Mouse (Mus musculus) myocyte (in vitro differentiated cells): ENCODE measurements at regions not wholly inside any gene's neighbourhood (a gene's known extent, or its start where the extent isn't known, plus 50 kb on each side); places are given as distances from the start of the nearest gene placed in this dataset.

ENCODE experiments used
- H3K27me3 ChIP-seq: one replicate; pipeline ENCODE4 v1.6.1; 2011; ENCODE audit not compliant: control insufficient read depth, insufficient read depth, insufficient read length
- H3K36me3 ChIP-seq: one replicate; pipeline ENCODE4 v1.6.1; 2011; ENCODE audit not compliant: control insufficient read depth, insufficient read depth
- H3K4me2 ChIP-seq: one replicate; pipeline ENCODE4 v1.6.1; 2011; ENCODE audit warnings: low read depth, control low read depth
- H3K4me3 ChIP-seq: one replicate; pipeline ENCODE4 v1.5.1; 2011; ENCODE audit warnings: mild to moderate bottlenecking, control low read depth, moderate library complexity
- H3K79me2 ChIP-seq: one replicate; pipeline ENCODE4 v1.6.1; 2011; ENCODE audit not compliant: control insufficient read depth, insufficient read depth
- H3ac ChIP-seq: one replicate; pipeline ENCODE4 v1.6.1; 2011; ENCODE audit not compliant: control insufficient read depth, insufficient read length
- CEBPB ChIP-seq: IDR thresholded peaks from 2 replicates; pipeline ENCODE4 v1.6.1; 2011; ENCODE audit warnings: mild to moderate bottlenecking, moderate library complexity; ENCODE audit not compliant: poor library complexity, insufficient read depth, severe bottlenecking
- E2F4 ChIP-seq: IDR thresholded peaks from one replicate; pipeline ENCODE4 v1.6.1; 2011; ENCODE audit warnings: mild to moderate bottlenecking, control low read depth, moderate library complexity; ENCODE audit not compliant: insufficient read depth
- MAX ChIP-seq: IDR thresholded peaks from one replicate; pipeline ENCODE4 v1.6.1; 2011; ENCODE audit warnings: low read depth, mild to moderate bottlenecking, control low read depth
- MYOD1 ChIP-seq, 3 experiments: IDR thresholded peaks; one replicate each; pipeline ENCODE4 v1.6.1; 2011; ENCODE audit warnings: control low read depth in 2 of 3, low read depth in 2 of 3, mild to moderate bottlenecking in 2 of 3, moderate library complexity in 1 of 3; ENCODE audit not compliant: insufficient read length in 2 of 3, control insufficient read depth in 1 of 3
- MYOG ChIP-seq, 3 experiments: IDR thresholded peaks; one replicate each; pipeline ENCODE4 v1.6.1; 2011; ENCODE audit warnings: control low read depth in 2 of 3, low read depth in 2 of 3, mild to moderate bottlenecking in 2 of 3; ENCODE audit not compliant: insufficient read length in 2 of 3, control insufficient read depth in 1 of 3, insufficient read depth in 1 of 3
- POLR2A ChIP-seq: IDR thresholded peaks from one replicate; pipeline ENCODE4 v1.6.1; 2011; ENCODE audit warnings: low read depth, mild to moderate bottlenecking, control low read depth, moderate library complexity; ENCODE audit not compliant: insufficient read length
- POLR2AphosphoS2 ChIP-seq: IDR thresholded peaks from one replicate; pipeline ENCODE4 v1.6.1; 2011; ENCODE audit warnings: low read depth, control low read depth; ENCODE audit not compliant: insufficient read length
- REST ChIP-seq: IDR thresholded peaks from one replicate; pipeline ENCODE4 v1.6.1; 2011; ENCODE audit warnings: mild to moderate bottlenecking, control low read depth, moderate library complexity; ENCODE audit not compliant: insufficient read depth, insufficient read length
- SRF ChIP-seq: IDR thresholded peaks from one replicate; pipeline ENCODE4 v1.6.1; 2011; ENCODE audit warnings: low read depth; ENCODE audit not compliant: control insufficient read depth, insufficient read length
- TCF12 ChIP-seq: IDR thresholded peaks from one replicate; pipeline ENCODE4 v1.6.1; 2011; ENCODE audit warnings: mild to moderate bottlenecking, control low read depth; ENCODE audit not compliant: poor library complexity, insufficient read depth, severe bottlenecking
- TCF3 ChIP-seq: IDR thresholded peaks from one replicate; pipeline ENCODE4 v1.6.1; 2011; ENCODE audit warnings: low read depth, control low read depth; ENCODE audit not compliant: insufficient read length
- USF1 ChIP-seq: IDR thresholded peaks from one replicate; pipeline ENCODE4 v1.6.1; 2011; ENCODE audit warnings: low read depth, mild to moderate bottlenecking, control low read depth, moderate library complexity

DNA sequence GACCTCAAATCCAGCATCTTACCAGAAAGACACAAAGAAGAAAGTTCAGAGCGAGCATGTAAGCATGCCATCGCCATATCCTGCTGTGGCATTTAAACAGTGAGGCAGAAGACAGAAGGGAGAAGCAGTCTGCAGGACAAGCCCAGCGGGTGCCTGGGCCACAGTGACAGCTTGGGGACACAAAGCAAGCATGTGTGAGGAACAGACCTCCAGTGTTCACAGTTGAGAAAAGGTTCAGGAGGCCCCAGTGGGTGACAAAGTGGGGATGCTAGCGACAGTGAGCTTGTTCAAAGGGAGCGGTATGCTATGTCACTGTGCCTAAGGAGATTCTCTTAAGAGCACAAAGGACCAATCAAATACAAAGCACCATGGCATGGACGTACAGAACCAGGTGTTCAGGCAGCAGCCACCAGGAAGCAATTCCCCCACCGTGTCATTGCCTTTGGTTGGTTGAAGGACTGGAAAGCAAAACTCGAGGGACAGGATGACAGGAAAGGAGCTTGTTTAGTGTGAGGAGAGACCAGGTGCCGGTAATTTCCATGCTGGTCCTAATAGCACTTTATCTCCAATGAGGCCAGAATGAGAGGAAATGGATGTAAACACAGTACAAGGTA is 77.9 kb upstream of the Arhgap21 start:
- Histone ChIP-seq H3K36me3 (no peaks in the 10 kb centered on the region), H3K4me3 (no peak overlapping the region), H3K4me2 (no peak overlapping the region), H3K79me2 (no peaks in the 10 kb centered on the region), H3ac (no peak overlapping the region), H3K27me3 (no peaks in the 10 kb centered on the region)
- no peak for TF ChIP-seq POLR2AphosphoS2
- TF ChIP-seq TCF3 = no peak

- TF ChIP-seq TCF3 = no peak
- no peak for TF ChIP-seq MYOG (IDR thresholded peaks at IDR 0.05; ENCODE audit: control insufficient read depth in 1 of 3, insufficient read depth in 1 of 3, insufficient read length in 2 of 3, low read depth in 2 of 3)
- TF ChIP-seq TCF12 = no peak
- no peak for TF ChIP-seq SRF
- no peak for TF ChIP-seq POLR2A
- no peak for TF ChIP-seq MYOD1 (IDR thresholded peaks at IDR 0.05; ENCODE audit: control insufficient read depth in 1 of 3, insufficient read length in 2 of 3, low read depth in 2 of 3)
- TF ChIP-seq E2F4 = no peak
- TF ChIP-seq REST = no peak
- no peak for TF ChIP-seq MAX
- TF ChIP-seq POLR2AphosphoS2 = no peak
- no peak for TF ChIP-seq CEBPB
- no peak for TF ChIP-seq USF1
- Histone ChIP-seq H3K4me2 (no peak overlapping the region), H3ac (no peak overlapping the region), H3K79me2 (no peaks in the 10 kb centered on the region), H3K36me3 (no peaks in the 10 kb centered on the region), H3K27me3 (no peaks in the 10 kb centered on the region), H3K4me3 (no peak overlapping the region)
Observed at GRCm38 (mm10) chr2:21044781-21045180, 76.1 kb upstream of the Arhgap21 start.

DNA sequence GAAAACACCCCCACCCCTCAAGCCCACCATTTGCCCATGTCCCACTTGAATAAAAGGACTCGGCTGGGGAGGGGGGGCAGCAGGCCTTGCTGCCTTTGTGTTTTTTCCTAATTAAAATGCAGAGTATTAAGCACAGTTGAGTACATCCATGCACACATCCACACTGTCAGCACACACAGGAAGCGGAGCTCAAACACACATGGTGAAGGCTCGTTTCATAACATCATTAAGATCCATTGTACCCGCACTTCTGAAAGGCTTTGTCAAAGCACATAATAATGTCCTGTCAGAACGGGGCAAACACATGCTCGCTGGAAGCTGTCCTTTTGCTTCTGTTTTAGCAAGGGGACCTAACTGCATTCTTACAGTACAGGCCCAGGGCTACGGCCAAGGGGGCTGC is 75.3 kb upstream of the Arhgap21 start:
- no peak for TF ChIP-seq CEBPB
- no peak for TF ChIP-seq USF1
- no peak for TF ChIP-seq POLR2A
- no peak for TF ChIP-seq MAX
- TF ChIP-seq REST = no peak
- no peak for TF ChIP-seq MYOG (IDR thresholded peaks at IDR 0.05; ENCODE audit: control insufficient read depth in 1 of 3, insufficient read depth in 1 of 3, insufficient read length in 2 of 3, low read depth in 2 of 3)
- TF ChIP-seq TCF3 = no peak
- no peak for TF ChIP-seq TCF12
- TF ChIP-seq POLR2AphosphoS2 = no peak
- no peak for TF ChIP-seq SRF
- no peak for TF ChIP-seq MYOD1 (IDR thresholded peaks at IDR 0.05; ENCODE audit: control insufficient read depth in 1 of 3, insufficient read length in 2 of 3, low read depth in 2 of 3)
- no peak for TF ChIP-seq E2F4
- Histone ChIP-seq H3K4me3 (no peak overlapping the region), H3K36me3 (no peaks in the 10 kb centered on the region), H3ac (no peak overlapping the region), H3K79me2 (no peaks in the 10 kb centered on the region), H3K4me2 (no peak overlapping the region), H3K27me3 (no peaks in the 10 kb centered on the region)

DNA sequence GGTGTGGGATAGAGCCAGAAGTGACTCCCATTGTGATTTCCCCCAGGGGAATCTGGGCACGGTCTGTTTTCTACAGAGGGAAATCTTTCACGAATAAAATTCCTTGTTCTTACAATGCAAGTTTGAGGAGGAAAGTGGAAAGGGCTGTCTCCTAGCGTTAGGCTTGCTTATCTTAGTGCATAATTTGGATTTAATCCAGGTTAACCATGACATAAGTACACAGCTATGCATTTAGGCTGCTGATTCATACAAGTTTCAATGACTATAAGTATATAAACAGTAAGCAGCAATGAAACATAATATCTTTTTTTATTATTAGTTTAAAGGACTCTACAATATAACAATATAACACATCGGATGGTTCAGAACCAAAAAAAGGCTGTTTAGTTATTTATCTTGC is 74.6 kb upstream of the Arhgap21 start:
- no peak overlapping the region for H3K4me3 ChIP-seq
- H3ac ChIP-seq = no peak overlapping the region
- H3K27me3 ChIP-seq = no peaks in the 10 kb centered on the region
- H3K79me2 ChIP-seq = no peaks in the 10 kb centered on the region
- H3K36me3 ChIP-seq = no peaks in the 10 kb centered on the region
- TF ChIP-seq POLR2A = no peak
- TF ChIP-seq CEBPB = no peak
- no peak for TF ChIP-seq E2F4
- no peak for TF ChIP-seq SRF
- no peak for TF ChIP-seq MYOD1 (IDR thresholded peaks at IDR 0.05; ENCODE audit: control insufficient read depth in 1 of 3, insufficient read length in 2 of 3, low read depth in 2 of 3)
- no peak for TF ChIP-seq TCF12
- no peak for TF ChIP-seq TCF3
- no peak for TF ChIP-seq MYOG (IDR thresholded peaks at IDR 0.05; ENCODE audit: control insufficient read depth in 1 of 3, insufficient read depth in 1 of 3, insufficient read length in 2 of 3, low read depth in 2 of 3)
- no peak for TF ChIP-seq MAX
- TF ChIP-seq POLR2AphosphoS2 = no peak
- no peak for TF ChIP-seq USF1
- no peak for TF ChIP-seq REST
- H3K4me2 ChIP-seq = no peak overlapping the region

DNA sequence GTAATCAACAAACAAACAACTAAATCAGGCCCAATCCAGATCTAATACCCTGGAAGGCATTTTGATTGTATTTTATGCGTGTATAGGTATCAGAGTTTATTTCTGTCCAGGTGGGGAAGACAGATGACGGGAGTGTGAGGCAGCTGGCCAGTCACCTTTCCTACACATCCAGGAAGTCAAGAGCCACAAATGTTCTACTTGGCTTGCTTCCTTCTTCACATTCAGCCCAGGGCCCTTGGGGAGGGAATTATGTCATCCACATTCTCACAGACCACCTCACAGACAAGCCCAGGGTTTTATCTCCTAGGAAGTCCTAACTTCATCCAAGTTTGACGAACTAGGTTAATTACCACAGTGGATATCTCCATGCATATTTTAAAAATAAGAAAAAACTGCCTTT is 68.9 kb upstream of the Arhgap21 start:
- Histone ChIP-seq H3K36me3 (no peaks in the 10 kb centered on the region), H3K4me2 (peak overlapping the region; percentile 57), H3K79me2 (no peaks in the 10 kb centered on the region), H3K4me3 (no peak overlapping the region), H3K27me3 (no peaks in the 10 kb centered on the region), H3ac (no peak overlapping the region)
- TF ChIP-seq CEBPB (no peak), POLR2AphosphoS2 (no peak), MYOD1 (IDR thresholded peaks at IDR 0.05; ENCODE audit: control insufficient read depth in 1 of 3, insufficient read length in 2 of 3, low read depth in 2 of 3) (no peak), SRF (no peak)
